Comparison of ENCODE assay signal across 10 mouse cellular contexts in genomic region chr8:105623679-105624245, GRCm38 (mm10). TPM values are rescaled to one million over a fixed set of nuclear protein-coding genes. Genes with fewer than 3 reads are reported as not detected.
DNase-seq lines count a peak whose midpoint lies in the region; ATAC-seq lines count a peak whose summit lies in the region.
"Had no signal": no experiment of that assay in that cellular context is flagged by ENCODE, and none has a peak within 500 bp of the region (broad histone marks: within the 10 kb centered on the region; RNA-seq: fewer than 3 reads in every experiment).

No protein-coding gene starts in this region.

- no peaks in the 10 kb centered on the region for H3K27me3 ChIP-seq in heart, embryonic 16.5 days (ENCODE audit: control insufficient read depth, insufficient read depth, low read length)
- H3K27me3 ChIP-seq in heart, embryonic 11.5 days (ENCODE audit: control insufficient read depth, insufficient read depth, low read length), result no peaks in the 10 kb centered on the region
- H3K27me3 ChIP-seq in neural tube, embryonic 11.5 days (ENCODE audit: control insufficient read depth, insufficient read depth, low read length), result no peaks in the 10 kb centered on the region
- H3K27me3 ChIP-seq in limb, embryonic 11.5 days (ENCODE audit: control insufficient read depth, insufficient read depth, low read length), result no peaks in the 10 kb centered on the region

- 56% methylated on average over 7 of the region's 7 CpGs for WGBS in heart, embryonic 16.5 days
- 56% methylated on average over 7 of the region's 7 CpGs for WGBS in heart, embryonic 11.5 days (ENCODE audit: insufficient replicate concordance)
- WGBS in neural tube, embryonic 11.5 days, result 25% methylated on average over 7 of the region's 7 CpGs
- WGBS in limb, embryonic 11.5 days, result 29% methylated on average over 7 of the region's 7 CpGs

- H3K4me1 ChIP-seq in heart, embryonic 16.5 days (ENCODE audit: control insufficient read depth, insufficient read depth, low read length), result peaks cover 11% of the 10 kb centered on the region
- H3K4me1 ChIP-seq in heart, embryonic 11.5 days (ENCODE audit: control insufficient read depth, insufficient read depth, low read length), result peaks cover 13% of the 10 kb centered on the region
- peaks cover 23% of the 10 kb centered on the region for H3K4me1 ChIP-seq in neural tube, embryonic 11.5 days (ENCODE audit: control insufficient read depth, insufficient read depth, low read length)
- H3K4me1 ChIP-seq in limb, embryonic 11.5 days (ENCODE audit: control insufficient read depth, insufficient read depth, low read length), result peaks cover 40% of the 10 kb centered on the region

- H3K9me3 ChIP-seq in heart, embryonic 16.5 days (replicated peaks; ENCODE audit: control insufficient read depth, low read length), result no peaks in the 10 kb centered on the region
- no peaks in the 10 kb centered on the region for H3K9me3 ChIP-seq in heart, embryonic 11.5 days (replicated peaks; ENCODE audit: control insufficient read depth, low read length)
- H3K9me3 ChIP-seq in neural tube, embryonic 11.5 days (ENCODE audit: control insufficient read depth, low read length), result no peaks in the 10 kb centered on the region
- H3K9me3 ChIP-seq in limb, embryonic 11.5 days (ENCODE audit: control insufficient read depth, low read length), result no peaks in the 10 kb centered on the region

- peaks cover 27% of the 10 kb centered on the region for H3K36me3 ChIP-seq in heart, embryonic 16.5 days (ENCODE audit: control insufficient read depth, insufficient read depth)
- H3K36me3 ChIP-seq in heart, embryonic 11.5 days (ENCODE audit: control insufficient read depth, insufficient read depth, low read length), result 0 out of 2 replicates have a peak, but pooled peaks cover 12% of the 10 kb centered on the region
- peaks cover 8% of the 10 kb centered on the region for H3K36me3 ChIP-seq in neural tube, embryonic 11.5 days (ENCODE audit: control insufficient read depth, insufficient read depth, low read length)
- H3K36me3 ChIP-seq in limb, embryonic 11.5 days (ENCODE audit: control insufficient read depth, insufficient read depth, low read length), result peaks cover 8% of the 10 kb centered on the region; the same call in 1 of the 2 replicates

- peak overlapping the region; percentile 28; the same call in 1 of the 2 replicates for H3K9ac ChIP-seq in heart, embryonic 16.5 days (ENCODE audit: low read length)
- no peak overlapping the region for H3K9ac ChIP-seq in heart, embryonic 11.5 days (ENCODE audit: low read depth, low read length)
- no peak overlapping the region; the same call in 1 of the 2 replicates for H3K9ac ChIP-seq in neural tube, embryonic 11.5 days (ENCODE audit: low read length)
- H3K9ac ChIP-seq in limb, embryonic 11.5 days (ENCODE audit: low read length), result peak overlapping the region; percentile 12; the same call in 1 of the 2 replicates

- peak overlapping the region; percentile 27; the same call in 1 of the 2 replicates for H3K4me2 ChIP-seq in heart, embryonic 16.5 days (ENCODE audit: low read depth, low read length)
- H3K4me2 ChIP-seq in heart, embryonic 11.5 days, result no peak overlapping the region
- no peak overlapping the region for H3K4me2 ChIP-seq in neural tube, embryonic 11.5 days (ENCODE audit: low read depth)
- peak overlapping the region; percentile 0; the same call in 1 of the 2 replicates for H3K4me2 ChIP-seq in limb, embryonic 11.5 days (ENCODE audit: low read depth, severe bottlenecking)

- H3K27ac ChIP-seq in heart, embryonic 16.5 days (ENCODE audit: low read length), result peak overlapping the region; percentile 58
- no peak overlapping the region for H3K27ac ChIP-seq in heart, embryonic 11.5 days (ENCODE audit: low read depth, low read length)
- peak overlapping the region; percentile 71 for H3K27ac ChIP-seq in neural tube, embryonic 11.5 days (ENCODE audit: low read depth, low read length)
- peak overlapping the region; percentile 81 for H3K27ac ChIP-seq in limb, embryonic 11.5 days (replicated peaks; ENCODE audit: low read depth, low read length)
- H3K27ac ChIP-seq: macrophage had no signal

- DNase-seq in neural tube, embryonic 11.5 days (ENCODE audit: low spot score), result no peak
- no peak for DNase-seq in neural tube, embryonic 10.5 days (ENCODE audit: extremely low spot score, low spot score)
- no peak for DNase-seq in limb, embryonic 11.5 days (ENCODE audit: low spot score)
- DNase-seq in thymus, postnatal 36 days, result peak; percentile 50 to 54
- no peak for DNase-seq in adrenal gland, adult 18-20 months (ENCODE audit: low spot score in 2 of 2)

- no peak overlapping the region for H3K4me3 ChIP-seq in heart, embryonic 16.5 days (ENCODE audit: low read length)
- H3K4me3 ChIP-seq in heart, embryonic 11.5 days (ENCODE audit: low read depth, low read length), result no peak overlapping the region
- no peak overlapping the region for H3K4me3 ChIP-seq in neural tube, embryonic 11.5 days (ENCODE audit: low read depth, low read length)
- H3K4me3 ChIP-seq in limb, embryonic 11.5 days (ENCODE audit: low read depth, low read length), result no peak overlapping the region

- ATAC-seq in heart, embryonic 16.5 days (replicated peaks; ENCODE audit: extremely low read depth, insufficient read depth, low FRiP score), result no peak
- no peak for ATAC-seq in heart, embryonic 11.5 days (replicated peaks; ENCODE audit: insufficient number of reproducible peaks, low FRiP score, low TSS enrichment)
- no peak for ATAC-seq in neural tube, embryonic 11.5 days (ENCODE audit: insufficient read depth, low FRiP score, low TSS enrichment)
- ATAC-seq in limb, embryonic 11.5 days (ENCODE audit: insufficient number of reproducible peaks, low FRiP score, low TSS enrichment, low read depth), result no peak
- ATAC-seq in monocyte, adult 5-6 weeks (replicated peaks; ENCODE audit: insufficient number of reproducible peaks, low FRiP score, low TSS enrichment, poor library complexity, severe bottlenecking), result no peak

RNA-seq across cellular contexts. Expression of gene Ctcf, which starts 12.6 kb away (rescaled TPM):
- 72.1 and 80.0 TPM in 2 replicates for polyA plus RNA-seq in heart, embryonic 16.5 days (2015; fragmentation: Nextera tagmentation; extraction: Ambion mirVana)
- 53.9 and 66.3 TPM in 2 replicates for polyA plus RNA-seq in heart, embryonic 11.5 days (2014; fragmentation: Nextera tagmentation; extraction: Ambion mirVana)
- 98.5 and 111 TPM in 2 replicates for polyA plus RNA-seq in neural tube, embryonic 11.5 days (2014; fragmentation: Nextera tagmentation; extraction: Ambion mirVana)
- polyA plus RNA-seq in limb, embryonic 11.5 days (2014; fragmentation: Nextera tagmentation; extraction: Ambion mirVana), result 128 and 131 TPM in 2 replicates
- 10 to 100 TPM; 54.2 to 55.2 TPM for total RNA-seq in adrenal gland, adult 18-20 months (2021)
- 75.1 to 125 TPM (median 91.9 TPM) in 3 replicates for total RNA-seq in monocyte, adult 5-6 weeks (2017)

RNA-seq across cellular contexts. Expression of gene Agrp, which starts 13.4 kb away (rescaled TPM):
- polyA plus RNA-seq in heart, embryonic 16.5 days (2015; fragmentation: Nextera tagmentation; extraction: Ambion mirVana), result 0.71 TPM in 1 of 2 replicates, not detected in the other
- polyA plus RNA-seq in heart, embryonic 11.5 days (2014; fragmentation: Nextera tagmentation; extraction: Ambion mirVana), result 0.50 and 0.84 TPM in 2 replicates
- polyA plus RNA-seq in neural tube, embryonic 11.5 days (2014; fragmentation: Nextera tagmentation; extraction: Ambion mirVana), result 0.66 and 2.1 TPM in 2 replicates
- 0.73 and 1.6 TPM in 2 replicates for polyA plus RNA-seq in limb, embryonic 11.5 days (2014; fragmentation: Nextera tagmentation; extraction: Ambion mirVana)
- total RNA-seq in adrenal gland, adult 18-20 months (2021), result 1 to 10 TPM; 3.3 to 5.3 TPM
- total RNA-seq in monocyte, adult 5-6 weeks (2017), result 3.6 to 4.9 TPM in 2 of 3 replicates, not detected in the other
- total RNA-seq: granulocyte monocyte progenitor cell, adult 5-6 weeks had no signal
- polyA plus RNA-seq: macrophage had no signal

RNA-seq across cellular contexts. Expression of gene Ripor1, which starts 18.7 kb away (rescaled TPM):
- 34.0 and 36.2 TPM in 2 replicates for polyA plus RNA-seq in heart, embryonic 16.5 days (2015; fragmentation: Nextera tagmentation; extraction: Ambion mirVana)
- polyA plus RNA-seq in heart, embryonic 11.5 days (2014; fragmentation: Nextera tagmentation; extraction: Ambion mirVana), result 23.6 and 27.9 TPM in 2 replicates
- 19.3 and 20.3 TPM in 2 replicates for polyA plus RNA-seq in neural tube, embryonic 11.5 days (2014; fragmentation: Nextera tagmentation; extraction: Ambion mirVana)
- polyA plus RNA-seq in limb, embryonic 11.5 days (2014; fragmentation: Nextera tagmentation; extraction: Ambion mirVana), result 13.1 and 14.1 TPM in 2 replicates
- 10 to 100 TPM; 25.9 to 32.9 TPM for total RNA-seq in adrenal gland, adult 18-20 months (2021)
- total RNA-seq in monocyte, adult 5-6 weeks (2017), result 0.64 to 6.4 TPM (median 1.2 TPM) in 3 replicates

RNA-seq across cellular contexts. Expression of gene Atp6v0d1, which starts 57.9 kb away (rescaled TPM):
- polyA plus RNA-seq in heart, embryonic 16.5 days (2015; fragmentation: Nextera tagmentation; extraction: Ambion mirVana), result 62.4 and 63.7 TPM in 2 replicates
- polyA plus RNA-seq in heart, embryonic 11.5 days (2014; fragmentation: Nextera tagmentation; extraction: Ambion mirVana), result 80.7 and 86.3 TPM in 2 replicates
- polyA plus RNA-seq in neural tube, embryonic 11.5 days (2014; fragmentation: Nextera tagmentation; extraction: Ambion mirVana), result 137 and 148 TPM in 2 replicates
- 71.7 and 81.5 TPM in 2 replicates for polyA plus RNA-seq in limb, embryonic 11.5 days (2014; fragmentation: Nextera tagmentation; extraction: Ambion mirVana)
- total RNA-seq in adrenal gland, adult 18-20 months (2021), result 100 to 1,000 TPM; 118 to 121 TPM
- total RNA-seq in monocyte, adult 5-6 weeks (2017), result 62.8 to 77.2 TPM (median 68.8 TPM) in 3 replicates

Comparison
In these comparisons a context has a peak if more than half of its experiments do, and no peak if none do; other contexts are left out.
1. H3K4me2 ChIP-seq: peak in heart, embryonic 16.5 days (single experiment) and limb, embryonic 11.5 days (single experiment); none in heart, embryonic 11.5 days (single experiment) and neural tube, embryonic 11.5 days (single experiment).
2. H3K9ac ChIP-seq: peak in heart, embryonic 16.5 days (single experiment) and limb, embryonic 11.5 days (single experiment); none in heart, embryonic 11.5 days (single experiment) and neural tube, embryonic 11.5 days (single experiment).
3. DNase-seq: peak in thymus, postnatal 36 days (2 of 2); none in neural tube, embryonic 11.5 days (single experiment), neural tube, embryonic 10.5 days (single experiment), limb, embryonic 11.5 days (single experiment) and adrenal gland, adult 18-20 months (0 of 2).